Mouse (Mus musculus): ENCODE data around the gene Txndc16.

Txndc16 gene

GRCm38 (mm10) chr14:45220090-45220956 is at the start of gene Txndc16:
TSS of gene Txndc16 (minus strand) at chr14:45220328.
- peak; percentile 79 for DNase-seq (ENCODE audit: extremely low spot score, low spot score)

- no peak for DNase-seq (ENCODE audit: extremely low spot score, low spot score)
Observed at GRCm38 (mm10) chr14:45263831-45264592, 43.9 kb upstream of the Txndc16 start.

- DNase-seq (ENCODE audit: extremely low spot score, low spot score): no peak
Observed at GRCm38 (mm10) chr14:45251548-45252076, 31.5 kb upstream of the Txndc16 start.

- no peak for DNase-seq (ENCODE audit: extremely low spot score, low spot score)
Observed at GRCm38 (mm10) chr14:45241613-45242012, 21.5 kb upstream of the Txndc16 start.

GRCm38 (mm10) chr14:45239042-45239441 is 18.9 kb upstream of the Txndc16 start:
- no peak for DNase-seq (ENCODE audit: extremely low spot score, low spot score)

- no peak for DNase-seq (ENCODE audit: extremely low spot score, low spot score)
Observed at GRCm38 (mm10) chr14:45220957-45221630, 966 bp upstream of the Txndc16 start.

- DNase-seq (ENCODE audit: extremely low spot score, low spot score): peak; percentile 94
Observed at GRCm38 (mm10) chr14:45219281-45220089, 643 bp downstream of the Txndc16 start, which contains the start of gene Gpr137c. TSS of gene Gpr137c (plus strand) at chr14:45219717.

- DNase-seq (ENCODE audit: extremely low spot score, low spot score): no peak
Observed at GRCm38 (mm10) chr14:45217693-45218092, 2.4 kb downstream of the Txndc16 start.

- no peak for DNase-seq (ENCODE audit: extremely low spot score, low spot score)
Observed at GRCm38 (mm10) chr14:45216711-45217340, 3.3 kb downstream of the Txndc16 start.

GRCm38 (mm10) chr14:45211431-45211830 is 8.7 kb downstream of the Txndc16 start:
- no peak for DNase-seq (ENCODE audit: extremely low spot score, low spot score)

- DNase-seq (ENCODE audit: extremely low spot score, low spot score): no peak
Observed at GRCm38 (mm10) chr14:45210683-45211082, 9.4 kb downstream of the Txndc16 start.

GRCm38 (mm10) chr14:45200607-45201006 is 19.5 kb downstream of the Txndc16 start:
- no peak for DNase-seq (ENCODE audit: extremely low spot score, low spot score)

GRCm38 (mm10) chr14:45190999-45191398 is 29.1 kb downstream of the Txndc16 start:
- no peak for DNase-seq (ENCODE audit: extremely low spot score, low spot score)

GRCm38 (mm10) chr14:45181611-45182010 is 38.5 kb downstream of the Txndc16 start:
- DNase-seq (ENCODE audit: extremely low spot score, low spot score): no peak

- DNase-seq (ENCODE audit: extremely low spot score, low spot score): no peak
Observed at GRCm38 (mm10) chr14:45179606-45180005, 40.5 kb downstream of the Txndc16 start.

- DNase-seq (ENCODE audit: extremely low spot score, low spot score): no peak
Observed at GRCm38 (mm10) chr14:45179186-45179585, 40.9 kb downstream of the Txndc16 start.

- no peak for DNase-seq (ENCODE audit: extremely low spot score, low spot score)
Observed at GRCm38 (mm10) chr14:45175012-45175740, 45.0 kb downstream of the Txndc16 start.

GRCm38 (mm10) chr14:45172260-45172659 is 47.9 kb downstream of the Txndc16 start:
- DNase-seq (ENCODE audit: extremely low spot score, low spot score): no peak

GRCm38 (mm10) chr14:45167366-45167765 is 52.8 kb downstream of the Txndc16 start:
- no peak for DNase-seq (ENCODE audit: extremely low spot score, low spot score)
